Mouse (Mus musculus) cerebellum, adult 18-20 months (tissue): ENCODE data around the gene Ociad2.

Experiments
- DNase-seq, 2 experiments: peaks; one replicate each; pipeline ENCODE4 v3.0.0; 2021

Ociad2 gene

GRCm38 (mm10) chr5:73340723-73341235 is at the start of gene Ociad2:
Ociad2 (minus strand) TSS chr5:73341028.
- DNase-seq, result no peak

GRCm38 (mm10) chr5:73383647-73383970 is 42.8 kb upstream of the Ociad2 start:
- no peak for DNase-seq

GRCm38 (mm10) chr5:73382737-73383646 is 42.2 kb upstream of the Ociad2 start:
- peak; percentile 45 to 65 for DNase-seq

GRCm38 (mm10) chr5:73381976-73382540 is 41.2 kb upstream of the Ociad2 start:
- no peak for DNase-seq

GRCm38 (mm10) chr5:73381510-73381909 is 40.7 kb upstream of the Ociad2 start:
- no peak for DNase-seq

- no peak for DNase-seq
Observed at GRCm38 (mm10) chr5:73380829-73381228, 40.0 kb upstream of the Ociad2 start.

- DNase-seq, result peak; percentile 63 to 69
Observed at GRCm38 (mm10) chr5:73379908-73380307, 39.1 kb upstream of the Ociad2 start.

GRCm38 (mm10) chr5:73376491-73376890 is 35.7 kb upstream of the Ociad2 start:
- DNase-seq, result no peak

- DNase-seq, result no peak
Observed at GRCm38 (mm10) chr5:73376041-73376440, 35.2 kb upstream of the Ociad2 start.

- no peak for DNase-seq
Observed at GRCm38 (mm10) chr5:73373184-73373583, 32.4 kb upstream of the Ociad2 start.

- no peak for DNase-seq
Observed at GRCm38 (mm10) chr5:73372601-73373000, 31.8 kb upstream of the Ociad2 start.

- DNase-seq, result no peak
Observed at GRCm38 (mm10) chr5:73369731-73370130, 28.9 kb upstream of the Ociad2 start.

- DNase-seq, result no peak
Observed at GRCm38 (mm10) chr5:73368845-73369447, 28.1 kb upstream of the Ociad2 start.

GRCm38 (mm10) chr5:73367906-73368305 is 27.1 kb upstream of the Ociad2 start:
- DNase-seq, result no peak

- DNase-seq, result no peak
Observed at GRCm38 (mm10) chr5:73364107-73364864, 23.5 kb upstream of the Ociad2 start.

GRCm38 (mm10) chr5:73362791-73363190 is 22.0 kb upstream of the Ociad2 start:
- no peak for DNase-seq

- no peak for DNase-seq
Observed at GRCm38 (mm10) chr5:73362338-73362737, 21.5 kb upstream of the Ociad2 start.

- no peak for DNase-seq
Observed at GRCm38 (mm10) chr5:73360240-73360639, 19.4 kb upstream of the Ociad2 start.

- no peak for DNase-seq
Observed at GRCm38 (mm10) chr5:73359752-73360141, 18.9 kb upstream of the Ociad2 start.

- DNase-seq, result no peak
Observed at GRCm38 (mm10) chr5:73359134-73359751, 18.4 kb upstream of the Ociad2 start.

GRCm38 (mm10) chr5:73355393-73355792 is 14.6 kb upstream of the Ociad2 start:
- DNase-seq, result no peak

- no peak for DNase-seq
Observed at GRCm38 (mm10) chr5:73353978-73354377, 13.2 kb upstream of the Ociad2 start.

- DNase-seq, result no peak
Observed at GRCm38 (mm10) chr5:73353519-73353918, 12.7 kb upstream of the Ociad2 start.
